Mouse (Mus musculus) frontal cortex, adult 2 months (tissue): ENCODE measurements around the gene Foxn3. TPM values are rescaled to one million over a fixed set of nuclear protein-coding genes. Genes with fewer than 3 reads are reported as not detected.
A peak's percentile ranks its signal among the peaks of the same experiment; 100 is the strongest.
"Not testable (repeated sequence)": the region's sequence is repeated elsewhere in the genome, so short reads cannot be mapped to it uniquely, and the experiment has no call there.

ENCODE experiments used
- DNase-seq, 2 experiments: peaks; one replicate each; pipeline ENCODE4 v3.0.0; 2022; ENCODE audit warnings: low spot score in 1 of 2; ENCODE audit errors: extremely low spot score in 1 of 2
- polyA plus RNA-seq: library from polyadenylated mRNA; depleted of rRNA; stranded (reverse); fragments of >200 nt; gene quantifications from 2 replicates; pipeline ENCODE4 v1.2.3, GENCODE M21; 2012

Foxn3 gene
- polyA plus RNA-seq, 1 experiment, result 23.6 TPM

DNA sequence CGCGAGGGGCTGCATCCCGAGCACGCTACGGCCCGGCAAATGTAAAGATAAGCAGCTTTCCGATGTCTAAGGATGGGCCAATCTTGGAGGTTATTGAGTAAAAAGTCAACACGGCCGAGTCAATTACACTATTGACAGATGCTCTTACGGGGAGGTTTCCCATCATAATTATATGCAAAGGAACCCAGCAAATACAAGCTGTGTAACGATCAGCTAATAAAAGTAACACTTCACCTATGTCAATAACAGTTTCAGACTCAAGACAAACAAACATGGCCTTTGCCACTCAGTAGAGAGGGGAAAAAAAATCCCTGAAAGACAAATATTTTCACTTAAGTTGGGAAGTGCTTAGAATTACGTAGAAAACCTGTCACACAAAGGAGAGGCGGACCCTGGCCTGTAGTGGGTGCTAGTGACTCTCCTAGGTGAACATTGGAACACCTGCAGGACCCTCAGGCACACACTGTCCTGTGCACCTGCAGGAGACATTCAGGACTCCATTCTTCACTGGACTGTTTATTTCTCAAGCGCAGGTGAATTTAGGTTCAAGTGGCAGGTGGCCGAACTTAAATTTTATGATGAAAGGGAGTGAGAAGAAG lies 356.3 kb downstream of the Foxn3 start:
- no peak for DNase-seq

DNA sequence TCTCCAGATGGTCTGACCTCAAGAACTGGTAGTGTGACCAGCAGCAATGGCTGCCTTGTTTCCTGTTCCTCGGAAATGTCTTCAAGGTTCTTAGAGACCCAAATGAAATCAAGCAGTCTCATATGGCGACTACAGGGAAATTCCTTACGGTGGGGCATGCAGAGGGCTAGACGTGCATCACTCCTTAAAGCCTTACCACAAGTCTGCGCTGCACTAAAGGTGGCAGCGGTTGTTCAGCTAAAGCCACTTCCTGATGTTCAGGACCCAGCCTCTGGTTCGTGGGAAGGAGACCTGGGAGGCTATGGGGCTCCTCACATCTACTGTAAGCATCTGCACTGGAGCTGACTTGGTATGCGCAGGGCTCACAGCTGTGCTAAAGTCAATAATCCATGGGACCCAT lies 357.6 kb downstream of the Foxn3 start:
- DNase-seq, result no peak

DNA sequence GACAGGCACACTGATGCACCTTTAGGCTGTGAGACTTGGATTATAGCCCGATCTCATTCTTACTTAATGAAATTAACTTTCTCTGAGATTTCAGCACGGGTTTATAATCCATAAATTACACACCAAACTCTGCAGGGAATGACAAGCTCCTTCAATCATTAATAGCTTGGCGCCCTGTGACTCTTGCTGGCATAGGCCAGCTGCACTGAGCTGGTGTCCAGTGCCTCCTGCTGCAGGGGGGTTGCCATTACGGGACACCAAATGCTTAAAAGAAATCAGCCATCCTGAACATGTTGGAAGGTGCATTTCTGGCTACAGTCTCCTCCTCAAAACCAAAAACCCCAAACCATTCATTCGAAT lies 364.3 kb downstream of the Foxn3 start:
- DNase-seq, result no peak

DNA sequence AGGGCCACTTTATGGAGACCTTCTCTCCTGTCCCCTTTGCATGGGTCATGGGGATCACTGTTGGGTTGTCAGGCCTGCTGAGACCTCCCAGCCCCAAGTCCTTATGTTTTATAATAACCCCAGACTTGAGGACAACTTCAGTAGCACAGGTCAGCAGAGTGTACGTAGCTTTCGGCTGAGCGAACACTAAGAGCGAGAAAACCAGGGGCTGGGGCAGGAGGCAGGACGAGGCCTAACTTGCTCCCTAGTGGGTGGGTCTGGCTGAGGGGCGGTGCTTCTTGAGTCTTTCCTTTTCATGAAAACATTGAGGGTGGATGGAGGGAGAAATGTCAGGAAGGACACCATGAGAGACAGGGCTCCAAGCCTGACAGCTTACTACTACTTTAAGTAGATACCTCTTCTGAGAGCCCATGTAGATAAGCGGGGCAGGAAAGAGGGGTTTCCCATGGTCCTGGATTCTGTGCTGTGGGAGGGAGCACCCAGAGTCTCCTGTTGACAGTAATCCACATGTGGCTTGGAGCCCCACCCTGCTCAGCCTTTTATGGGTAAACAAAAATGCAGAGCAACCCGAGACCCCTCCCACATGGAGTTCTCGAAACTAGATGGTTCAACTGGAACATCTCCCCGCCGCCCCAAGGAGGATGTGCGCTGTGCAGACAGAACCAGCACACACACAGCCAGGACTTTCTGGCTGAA lies 364.8 kb downstream of the Foxn3 start:
- DNase-seq, result no peak

DNA sequence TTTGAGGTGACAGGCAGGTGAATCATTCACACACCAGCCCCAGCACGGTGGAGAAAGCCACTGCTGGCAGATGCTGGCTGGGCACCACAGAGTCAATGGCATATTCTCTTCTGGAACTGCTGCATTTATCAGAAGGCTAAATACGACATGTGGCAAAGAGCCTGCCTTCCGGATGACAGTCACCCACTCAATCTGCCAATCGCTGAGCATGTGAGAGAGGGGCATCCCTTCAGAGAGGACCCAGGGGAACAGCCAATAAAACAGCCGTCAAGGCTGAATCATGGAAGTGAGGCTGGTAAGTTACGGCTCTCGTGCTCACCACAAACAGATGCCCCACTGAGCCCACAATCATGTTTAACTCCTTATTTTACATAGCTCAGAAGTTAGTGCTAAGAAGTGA lies 366.4 kb downstream of the Foxn3 start:
- DNase-seq, result peak in 1 of 2 experiments; percentile 30

DNA sequence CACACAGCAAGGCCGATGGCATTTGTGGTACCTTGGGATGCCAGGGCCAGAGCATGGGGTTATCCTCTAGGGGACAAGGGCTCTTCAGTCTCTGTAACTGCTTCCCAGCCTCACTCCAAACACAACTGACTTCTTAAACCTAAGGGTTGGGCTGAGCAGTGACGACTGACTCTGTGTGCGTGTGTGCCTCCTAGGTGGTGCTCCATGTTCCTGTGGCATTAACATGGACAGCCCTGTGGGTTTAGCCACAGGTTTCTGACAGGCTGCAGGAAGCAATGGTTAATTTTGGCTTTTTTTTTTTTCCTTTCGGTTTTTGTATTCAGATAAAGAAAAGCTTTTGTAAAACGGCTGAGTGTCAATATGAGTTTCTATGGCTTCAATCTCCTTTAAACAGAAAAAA lies 367.7 kb downstream of the Foxn3 start:
- DNase-seq, result no peak

DNA sequence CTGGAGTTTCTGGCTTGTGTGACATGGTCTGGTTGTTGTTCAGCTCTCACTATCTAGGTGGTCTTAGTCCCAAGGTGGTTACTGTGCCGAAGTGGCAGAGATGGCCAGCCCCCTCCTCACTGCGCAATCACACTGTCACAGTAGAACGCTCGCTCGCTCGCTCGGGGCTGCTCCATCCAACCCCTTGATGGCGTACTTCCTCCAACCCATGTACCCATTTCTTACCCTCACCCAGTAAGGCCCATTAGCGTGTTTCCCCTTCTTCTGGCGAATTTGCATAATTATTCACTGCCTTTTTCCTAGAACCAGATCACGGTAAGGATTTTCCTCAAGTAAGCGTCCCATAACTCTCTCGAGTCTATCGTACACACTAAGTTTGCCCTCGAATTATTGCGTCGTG lies 369.3 kb downstream of the Foxn3 start:
- DNase-seq, result not testable (repeated sequence)

DNA sequence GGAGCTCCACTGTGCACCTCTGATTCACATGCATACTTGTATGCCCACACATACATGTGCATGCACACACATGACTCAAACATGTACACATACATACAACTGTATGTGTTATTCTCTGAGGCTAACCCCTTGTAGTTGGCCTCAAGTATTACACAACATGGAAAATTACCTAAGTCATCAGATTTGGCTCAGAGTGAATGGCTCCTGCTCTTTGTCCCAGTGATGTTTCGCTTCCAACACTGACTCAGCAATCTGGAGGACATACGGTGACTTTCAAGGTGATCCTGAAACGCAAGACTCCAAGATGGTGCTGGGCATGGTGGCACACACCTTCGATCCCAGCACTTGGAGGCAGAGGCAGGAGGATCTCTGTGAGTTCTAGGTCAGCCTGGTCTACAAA lies 375.7 kb downstream of the Foxn3 start:
- DNase-seq, result no peak

DNA sequence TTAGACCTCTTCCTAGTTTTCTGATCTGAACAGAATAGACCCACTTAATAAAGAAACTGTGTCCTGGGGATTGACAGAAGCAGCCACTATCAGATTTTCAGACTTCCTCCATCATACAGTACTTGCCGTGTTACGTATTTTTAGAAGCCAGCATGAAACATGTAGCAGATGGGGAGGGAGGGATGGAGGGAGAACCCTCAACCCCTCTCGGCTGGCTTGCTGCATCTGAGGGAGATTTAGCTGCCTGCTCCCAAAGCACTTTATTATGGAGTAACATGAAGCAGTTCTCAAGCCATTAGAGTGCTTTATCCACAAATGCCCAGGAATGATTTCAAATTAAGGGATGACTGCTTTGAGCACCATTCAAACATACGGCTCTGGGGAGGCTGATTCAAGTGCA lies 377.1 kb downstream of the Foxn3 start:
- no peak for DNase-seq

DNA sequence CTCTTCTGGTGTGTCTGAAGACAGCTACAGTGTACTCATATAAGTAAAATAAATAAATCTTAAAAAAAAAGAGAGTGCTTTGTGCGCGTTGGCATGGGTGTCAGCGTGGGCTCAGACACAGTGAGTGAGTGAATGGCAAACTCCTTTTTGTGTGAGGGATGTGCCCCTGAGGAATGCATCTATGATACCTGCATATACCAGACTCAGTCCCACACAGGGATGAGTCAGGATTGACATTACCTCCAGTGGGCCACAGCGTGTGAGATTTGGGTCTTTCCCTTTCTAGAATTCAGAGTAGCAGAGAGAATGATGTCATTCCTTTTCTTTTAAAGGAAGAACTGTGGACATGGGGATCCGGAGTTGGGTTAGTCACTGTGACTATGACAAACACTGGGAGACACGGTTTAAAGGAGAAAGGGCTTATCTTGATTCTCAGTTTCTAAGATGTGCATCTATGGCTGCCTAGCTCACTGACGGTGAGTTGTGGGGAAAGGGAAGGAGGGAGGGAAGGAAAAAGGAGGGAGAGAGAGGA lies 380.1 kb downstream of the Foxn3 start:
- DNase-seq, result peak; percentile 21 to 40

DNA sequence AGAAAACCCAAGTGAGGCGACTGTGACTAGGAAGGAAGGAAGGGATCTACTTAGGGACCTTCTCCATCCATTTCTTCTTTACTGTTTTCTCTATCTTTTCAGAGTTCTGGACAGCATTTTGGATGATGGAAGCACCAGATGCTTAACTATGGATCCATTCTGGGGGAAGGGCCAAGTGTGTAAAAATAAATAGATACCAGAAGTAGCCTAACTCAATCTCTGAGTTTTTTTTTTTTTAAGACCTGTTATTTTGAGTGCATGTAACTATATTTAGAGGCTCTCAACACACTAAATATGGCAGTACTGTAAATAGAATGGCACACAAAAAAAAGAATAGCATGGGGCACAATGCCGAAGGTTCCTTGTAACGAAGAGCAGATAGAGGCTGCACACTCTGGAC lies 381.0 kb downstream of the Foxn3 start:
- peak; percentile 29 to 59 for DNase-seq

DNA sequence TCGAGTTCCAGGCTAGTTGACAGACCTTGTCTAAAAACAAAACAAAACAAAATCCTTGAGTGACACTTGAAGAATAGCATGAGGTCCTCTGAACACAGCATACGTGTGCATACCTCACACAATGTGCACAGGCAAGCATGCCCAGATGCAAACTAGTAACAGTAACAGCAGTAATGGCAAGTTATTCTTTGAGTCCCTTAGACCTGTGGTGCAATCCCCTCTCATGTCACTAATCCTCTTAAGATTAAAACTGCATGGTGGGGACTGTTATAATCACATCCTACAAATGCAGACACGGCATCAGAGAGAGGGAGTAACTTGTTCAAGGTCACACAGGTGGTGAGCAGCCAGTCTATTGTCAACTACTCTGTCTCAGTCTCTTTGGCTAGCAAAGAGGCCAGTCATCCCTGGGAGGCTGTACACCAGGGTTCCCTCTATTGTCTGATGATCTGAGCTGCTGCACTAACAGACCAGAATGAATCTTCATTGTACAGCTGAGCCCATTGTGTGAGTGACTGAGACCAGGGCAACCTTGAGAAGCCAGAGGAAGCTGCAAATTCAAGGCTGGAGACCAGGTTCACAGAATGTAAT lies 383.1 kb downstream of the Foxn3 start:
- no peak for DNase-seq

DNA sequence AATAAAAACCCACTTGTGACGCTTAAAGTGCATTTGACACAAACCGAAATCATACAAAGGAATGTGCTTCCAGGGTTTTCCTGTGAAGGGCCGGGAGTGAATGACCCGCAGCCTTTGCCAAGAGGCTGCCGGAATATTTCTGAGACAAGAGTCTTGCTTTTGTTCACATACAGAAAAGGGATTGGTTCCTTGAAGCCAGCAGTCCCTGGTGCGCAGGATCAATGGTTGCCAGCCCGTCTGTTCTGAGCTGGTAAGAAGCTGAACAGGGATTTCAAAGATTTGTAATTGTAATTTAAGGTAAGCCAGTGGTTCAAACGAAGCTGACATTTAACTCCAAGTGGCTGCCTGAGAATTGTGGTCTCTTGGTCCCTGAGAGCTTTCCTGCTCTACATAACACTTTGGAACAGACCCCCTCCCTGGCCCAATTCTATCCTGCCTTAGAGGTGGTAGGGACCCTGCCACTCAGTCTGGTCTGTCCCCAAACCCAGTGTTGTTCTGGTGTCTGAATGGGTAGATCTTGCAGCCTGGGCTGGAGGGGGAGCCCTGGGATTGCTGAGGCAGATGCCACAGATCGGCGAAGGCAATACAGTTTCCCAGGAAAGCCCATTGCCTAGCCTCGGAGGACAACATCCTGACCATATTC lies 388.3 kb downstream of the Foxn3 start:
- no peak for DNase-seq

DNA sequence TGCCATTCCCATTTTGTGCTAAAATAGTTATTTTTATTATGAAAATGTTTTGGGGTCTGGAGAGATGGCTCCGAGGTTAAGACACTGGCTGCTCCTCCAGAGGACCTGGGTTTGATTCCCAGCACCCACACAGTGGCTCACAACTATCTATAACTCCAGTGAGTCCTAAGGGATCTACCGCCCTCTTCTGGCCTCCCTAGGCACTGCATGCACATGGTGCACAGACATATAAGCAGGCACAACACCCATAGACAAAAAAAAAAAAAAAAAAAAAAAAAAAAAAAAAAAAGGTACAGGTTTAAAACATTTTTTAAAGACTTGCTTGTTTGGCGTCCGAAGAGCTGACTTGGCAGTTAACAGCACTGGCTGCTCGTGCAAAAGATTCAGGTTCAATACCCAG lies 391.2 kb downstream of the Foxn3 start:
- no peak for DNase-seq

DNA sequence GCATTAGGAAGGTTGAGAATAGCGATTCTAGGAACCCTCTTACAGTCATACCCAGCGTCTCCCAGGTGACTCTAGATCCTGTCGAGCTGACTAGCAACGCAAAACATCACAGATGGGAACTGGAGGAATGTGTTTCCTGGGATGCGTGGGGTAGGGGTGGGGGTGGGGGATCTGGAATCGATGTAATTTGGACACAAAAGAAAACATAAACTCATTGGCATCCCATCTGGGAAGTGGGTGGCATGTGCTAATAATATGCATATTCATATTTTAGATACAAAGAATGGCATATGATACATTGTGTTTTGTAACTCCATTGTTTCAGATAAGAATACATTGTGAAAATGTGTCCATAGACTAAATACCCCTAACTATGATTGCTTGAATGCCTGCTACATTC lies 393.5 kb downstream of the Foxn3 start:
- peak in 1 of 2 experiments; percentile 32 for DNase-seq

DNA sequence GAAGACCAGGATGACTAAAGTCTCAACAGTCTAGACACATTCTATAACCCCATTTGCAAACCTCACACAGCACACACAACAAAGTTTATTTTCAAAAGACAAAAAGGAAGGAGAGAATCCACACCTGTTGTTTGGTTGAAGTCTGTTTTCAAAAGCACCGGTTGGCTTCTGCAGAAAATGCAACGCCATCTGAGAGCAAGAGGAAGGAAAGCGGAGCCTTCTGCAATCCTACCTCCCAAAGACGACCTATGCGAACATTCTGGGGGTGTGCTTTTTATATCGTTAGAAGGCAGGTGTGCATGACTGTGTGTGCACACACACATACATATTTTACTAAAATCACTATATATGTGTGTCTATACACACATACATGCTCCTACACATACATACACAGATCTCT lies 397.3 kb downstream of the Foxn3 start:
- no peak for DNase-seq

DNA sequence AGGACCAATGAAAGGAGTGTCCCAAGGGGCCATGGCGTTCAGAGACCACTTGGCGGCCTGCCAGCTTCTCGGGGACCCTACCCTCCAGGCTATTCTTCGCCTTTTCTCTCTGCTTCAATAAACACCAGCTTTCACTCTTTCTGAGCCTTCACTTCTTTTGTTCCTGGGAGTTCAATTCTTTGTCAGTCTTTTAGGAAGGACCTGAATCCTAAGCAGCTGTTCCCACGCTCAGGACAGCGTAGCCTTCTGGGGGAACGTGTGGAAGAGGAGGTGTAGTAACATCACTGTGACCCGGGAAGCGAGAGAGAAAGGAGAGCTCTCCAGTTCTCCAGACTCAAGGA lies 400.1 kb downstream of the Foxn3 start:
- DNase-seq, result no peak

DNA sequence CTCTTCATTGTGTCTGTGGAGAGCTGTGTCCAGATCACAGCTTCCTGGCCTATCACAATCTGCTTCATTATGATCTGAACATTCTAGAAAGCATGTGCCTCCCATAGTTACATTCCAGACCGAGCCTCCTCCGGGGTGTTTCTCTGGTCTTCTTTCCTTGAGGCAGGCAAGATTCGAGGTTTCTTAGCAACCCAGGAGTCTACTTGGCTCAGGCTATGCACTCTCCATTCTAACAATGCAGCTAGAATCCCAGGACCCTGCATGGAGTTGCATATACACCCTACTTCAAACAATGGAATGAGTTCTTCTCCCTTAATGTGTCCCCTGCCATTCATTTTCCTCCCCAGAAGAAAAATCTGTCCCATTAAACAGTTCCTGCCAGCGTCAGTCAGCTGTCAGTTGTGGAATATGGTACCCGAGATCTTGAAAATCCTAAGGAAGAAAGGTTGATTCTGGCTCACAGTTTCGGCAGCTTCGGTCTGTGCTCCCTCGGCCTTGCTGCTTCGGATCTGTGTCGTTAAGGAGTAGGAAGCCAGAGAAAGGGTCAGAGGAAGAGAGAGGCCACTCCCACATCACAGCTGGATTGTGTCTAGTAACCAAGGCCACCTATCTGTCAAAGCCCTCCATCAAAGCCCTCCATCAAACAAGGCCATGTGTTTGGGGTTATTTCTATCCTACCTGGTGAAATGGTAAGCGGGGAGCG lies 400.6 kb downstream of the Foxn3 start:
- DNase-seq, result no peak

DNA sequence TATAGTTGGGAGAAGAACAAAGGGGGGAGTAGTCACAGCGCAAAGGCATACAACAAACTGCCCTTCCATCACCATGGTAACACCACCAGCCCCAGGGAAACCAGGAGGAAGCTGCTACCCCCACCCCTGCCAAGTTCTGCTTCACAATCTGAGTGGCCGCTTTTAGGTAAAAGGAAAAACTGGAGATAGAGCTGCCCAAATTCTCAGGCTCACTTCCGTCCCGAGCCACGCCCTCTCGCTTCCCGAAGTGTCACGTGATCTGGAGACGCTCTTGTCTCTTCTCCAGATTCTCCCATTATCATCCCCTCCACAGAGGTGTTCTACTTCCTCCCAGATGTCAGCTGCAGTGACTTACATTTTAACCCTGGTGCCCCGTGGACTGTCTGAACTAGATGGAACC lies 401.2 kb downstream of the Foxn3 start:
- DNase-seq, result peak in 1 of 2 experiments; percentile 37

DNA sequence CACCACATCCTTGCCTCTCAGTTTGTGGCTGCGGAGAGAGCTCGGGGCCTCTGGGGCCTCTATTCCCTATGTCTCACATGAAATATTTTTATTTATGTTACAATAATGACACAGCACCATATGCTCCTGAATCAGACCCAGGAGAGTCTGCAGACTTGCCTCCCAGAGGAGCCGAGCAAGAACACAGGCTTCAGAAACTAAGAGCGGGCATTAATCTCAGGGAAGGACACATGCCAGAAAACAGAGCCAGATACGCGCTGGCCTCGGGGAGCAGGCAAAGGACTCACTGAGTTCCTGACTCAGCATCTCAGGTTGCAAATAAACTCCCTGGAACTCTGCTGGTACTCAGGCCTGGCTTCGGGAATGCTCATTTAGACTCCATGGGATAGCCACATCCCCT lies 403.3 kb downstream of the Foxn3 start:
- DNase-seq, result no peak

DNA sequence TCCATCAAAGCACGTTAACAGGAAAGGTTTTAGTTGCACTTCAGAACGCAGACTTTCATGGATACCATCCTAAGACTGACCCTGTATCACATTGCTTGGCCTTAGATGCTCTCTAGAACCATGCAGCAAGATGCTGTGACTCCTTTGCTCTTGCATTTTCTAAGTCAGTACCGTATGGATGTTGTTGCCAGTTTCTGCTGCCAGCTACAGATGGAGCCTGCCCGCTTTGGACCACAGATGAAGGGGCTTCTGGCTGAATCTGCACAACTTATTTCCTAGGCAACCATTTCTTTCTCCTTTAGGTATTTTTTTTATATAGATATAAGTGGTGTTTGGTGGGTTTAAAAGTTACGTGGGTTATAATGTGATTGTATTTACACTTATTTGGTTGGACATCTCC lies 407.5 kb downstream of the Foxn3 start:
- DNase-seq, result no peak
